Mouse (Mus musculus): ENCODE data around the gene Marco.

The Marco gene

DNA sequence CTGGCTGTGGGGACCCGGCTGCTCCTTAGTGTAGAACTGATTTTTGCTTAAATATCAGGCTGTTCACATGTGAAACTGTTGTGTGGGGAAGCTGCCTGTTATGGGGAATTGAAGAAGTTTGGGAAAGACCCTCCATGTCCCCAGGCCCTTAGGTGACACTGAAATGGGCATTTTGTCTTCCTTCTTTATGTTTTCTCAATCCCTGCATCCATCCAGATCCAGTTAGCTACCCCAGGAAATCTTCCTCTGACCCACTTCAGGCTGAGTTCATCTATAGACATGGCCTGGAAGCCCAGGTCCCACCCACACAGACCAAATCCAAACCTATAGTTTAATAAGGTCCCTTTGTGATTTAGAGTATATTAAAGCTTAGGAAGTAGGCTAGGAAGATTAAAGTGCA is at the start of gene Marco:
Gene Marco, minus strand, starts transcription at position 101 of the 400 bp plus-strand sequence.
- DNase-seq: no peak

DNA sequence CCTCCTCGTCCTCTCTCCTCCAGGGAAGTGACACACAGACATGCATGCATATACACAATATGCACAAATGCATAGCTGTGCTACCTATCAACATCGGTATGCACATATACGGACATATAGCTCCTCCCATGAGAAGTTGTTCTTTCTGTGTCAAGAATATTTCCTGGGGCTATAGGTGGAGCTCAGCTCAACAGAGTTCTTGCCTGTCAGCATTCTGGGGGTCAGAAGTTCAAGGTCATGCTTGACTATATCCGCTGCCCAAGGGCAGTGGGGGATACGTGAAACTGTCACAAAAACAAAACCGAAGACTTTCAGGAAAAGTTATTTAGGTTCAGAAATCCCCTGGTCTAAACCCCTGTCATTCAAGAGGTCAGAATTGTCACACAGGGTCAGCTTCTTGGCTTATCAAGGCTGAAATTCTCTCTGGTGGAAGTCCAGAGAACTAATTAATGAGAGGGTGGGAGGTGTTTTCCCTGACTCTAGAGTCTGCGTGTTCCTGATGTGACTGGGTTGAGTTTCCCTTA is 34.7 kb upstream of the Marco start:
- no peak for DNase-seq

GRCm38 (mm10) chr1:120536998-120537397 is 32.2 kb upstream of the Marco start:
- no peak for DNase-seq

GRCm38 (mm10) chr1:120535919-120536318 is 31.1 kb upstream of the Marco start:
- DNase-seq: no peak

DNA sequence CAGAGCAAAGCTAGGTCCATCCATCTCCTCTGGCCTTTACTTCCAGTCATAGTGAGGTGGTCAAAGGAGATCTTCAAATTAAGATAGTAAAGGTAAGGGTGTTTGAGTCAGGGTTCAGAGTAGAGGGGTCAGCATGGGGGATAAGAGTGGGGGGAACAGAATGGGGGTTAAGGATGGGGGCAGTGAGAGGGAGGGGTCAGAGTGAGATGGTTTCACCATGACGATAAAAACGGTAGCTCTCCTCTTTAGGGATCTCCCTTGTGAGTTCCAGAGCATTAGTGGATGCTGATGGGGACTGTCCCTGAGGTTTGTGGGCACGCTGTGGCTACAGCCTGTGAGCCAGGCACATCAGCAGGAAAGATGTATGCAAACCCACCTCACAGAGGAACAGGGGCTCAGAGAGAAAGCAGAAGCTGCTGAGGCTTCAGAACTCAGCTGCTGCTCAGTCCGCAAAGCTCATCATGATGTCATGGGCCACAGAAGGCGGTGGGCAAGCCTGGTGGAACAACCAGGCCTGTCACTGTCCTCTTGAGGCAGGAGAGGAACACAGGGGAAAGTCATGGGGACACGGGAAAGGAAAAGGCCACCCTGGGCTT is 27.6 kb upstream of the Marco start:
- DNase-seq: no peak

DNA sequence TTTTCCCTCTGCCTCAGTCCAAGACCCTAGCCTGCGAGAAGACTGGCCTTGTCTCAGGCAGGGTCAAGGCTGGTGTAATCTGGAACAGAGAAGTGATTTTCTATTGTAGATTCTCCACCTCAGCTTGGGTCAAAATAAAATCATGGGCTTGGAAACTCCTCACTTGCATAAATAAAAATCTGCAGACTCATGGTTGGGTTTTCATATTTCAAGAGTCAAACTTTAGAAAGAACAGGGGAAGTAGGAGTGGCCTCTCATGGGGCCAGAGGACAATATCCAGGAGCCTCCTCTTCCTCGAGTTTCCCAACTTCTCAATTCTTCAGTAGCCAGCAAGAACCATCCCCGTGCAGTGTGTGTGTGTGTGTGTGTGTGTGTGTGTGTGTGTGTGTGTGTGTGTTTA is 26.9 kb upstream of the Marco start:
- DNase-seq: no peak

- no peak for DNase-seq
Observed at GRCm38 (mm10) chr1:120529881-120530280, 25.1 kb upstream of the Marco start.

GRCm38 (mm10) chr1:120517618-120518017 is 12.8 kb upstream of the Marco start:
- DNase-seq: no peak

- DNase-seq: no peak
Observed at GRCm38 (mm10) chr1:120510311-120510710, 5.5 kb upstream of the Marco start.

DNA sequence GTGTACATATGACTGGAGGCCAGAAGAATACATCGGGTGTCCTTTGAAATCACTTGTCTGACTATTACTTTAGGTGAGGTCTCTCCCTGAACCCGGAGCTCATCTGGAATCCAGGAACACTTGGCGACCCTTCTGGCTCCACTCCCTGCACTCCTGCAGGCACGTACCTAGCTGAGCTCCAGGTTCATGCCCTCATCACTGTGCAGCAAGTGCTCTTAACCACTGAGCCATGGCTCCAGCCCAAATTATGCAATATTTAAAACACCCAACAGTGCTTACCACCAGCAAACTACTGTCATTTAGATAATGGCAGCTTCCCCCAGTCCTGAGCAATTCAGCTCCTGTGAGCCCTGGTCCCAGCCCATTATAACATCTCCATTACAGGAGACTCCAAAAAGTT is 4.2 kb upstream of the Marco start:
- no peak for DNase-seq

GRCm38 (mm10) chr1:120504046-120504710 is 646 bp downstream of the Marco start:
- no peak for DNase-seq

GRCm38 (mm10) chr1:120501496-120501895 is 3.3 kb downstream of the Marco start:
- DNase-seq: no peak

DNA sequence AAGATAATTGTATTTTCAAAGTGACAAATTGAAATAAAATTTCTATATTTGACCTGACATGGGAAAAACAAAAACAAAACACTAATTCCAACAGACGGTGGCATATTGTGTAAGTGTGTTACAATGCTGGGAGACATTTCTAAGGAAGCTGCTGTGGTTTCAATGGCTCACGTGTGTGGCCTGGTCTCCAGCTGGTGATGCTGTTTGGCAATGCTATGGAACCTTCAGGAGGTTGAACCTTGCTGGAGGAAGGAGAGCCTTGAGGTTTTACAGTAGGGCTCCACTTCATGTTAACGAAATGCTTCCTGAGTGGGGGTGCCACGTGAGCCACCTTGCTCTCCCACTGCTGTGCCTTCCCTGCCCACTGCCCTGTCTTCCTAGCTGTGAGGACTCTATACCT is 6.8 kb downstream of the Marco start:
- no peak for DNase-seq

GRCm38 (mm10) chr1:120480937-120481336 is 23.9 kb downstream of the Marco start:
- no peak for DNase-seq

GRCm38 (mm10) chr1:120474825-120475224 is 30.0 kb downstream of the Marco start:
- no peak for DNase-seq

- DNase-seq: peak; percentile 48
Observed at GRCm38 (mm10) chr1:120468891-120469290, 35.9 kb downstream of the Marco start.

DNA sequence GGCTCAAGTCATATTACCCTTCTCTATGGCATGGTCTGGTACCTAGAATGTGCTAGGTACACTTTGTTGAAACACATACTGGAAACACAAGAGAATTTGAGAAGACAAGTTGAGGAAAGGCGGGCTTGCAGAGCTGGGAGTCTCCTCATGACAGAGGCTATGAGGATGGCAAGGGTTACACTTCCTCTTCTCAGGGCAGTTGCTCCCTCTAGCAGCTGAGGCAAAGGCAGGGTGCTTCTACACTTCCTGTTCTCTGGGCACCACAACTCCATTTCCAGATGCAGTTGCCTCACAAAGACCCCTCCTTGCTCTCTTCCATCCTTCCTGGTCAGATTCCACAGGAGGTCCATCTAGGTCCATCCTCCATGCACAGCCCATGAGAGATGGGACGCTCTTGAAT is 37.5 kb downstream of the Marco start:
- no peak for DNase-seq

GRCm38 (mm10) chr1:120466751-120467150 is 38.1 kb downstream of the Marco start:
- no peak for DNase-seq

DNA sequence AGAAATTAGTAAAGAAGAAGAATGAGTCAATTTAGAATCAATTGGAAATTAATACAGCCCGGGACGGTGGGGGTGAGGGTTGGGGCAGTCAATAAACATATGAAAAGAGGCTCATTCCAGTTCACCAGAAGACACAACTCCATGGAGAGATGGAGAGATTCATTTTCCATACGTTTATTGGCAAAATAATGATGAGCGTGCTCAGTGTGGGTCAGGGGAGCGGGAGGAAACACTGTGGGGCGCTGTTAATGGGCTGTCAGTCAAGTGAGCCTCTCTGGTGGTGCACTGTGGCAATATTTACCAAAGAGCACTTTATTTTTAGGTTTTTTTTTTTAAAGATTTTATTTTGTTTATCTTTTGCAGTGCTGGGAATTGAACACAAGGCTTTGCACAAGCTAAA is 45.8 kb downstream of the Marco start:
- no peak for DNase-seq

DNA sequence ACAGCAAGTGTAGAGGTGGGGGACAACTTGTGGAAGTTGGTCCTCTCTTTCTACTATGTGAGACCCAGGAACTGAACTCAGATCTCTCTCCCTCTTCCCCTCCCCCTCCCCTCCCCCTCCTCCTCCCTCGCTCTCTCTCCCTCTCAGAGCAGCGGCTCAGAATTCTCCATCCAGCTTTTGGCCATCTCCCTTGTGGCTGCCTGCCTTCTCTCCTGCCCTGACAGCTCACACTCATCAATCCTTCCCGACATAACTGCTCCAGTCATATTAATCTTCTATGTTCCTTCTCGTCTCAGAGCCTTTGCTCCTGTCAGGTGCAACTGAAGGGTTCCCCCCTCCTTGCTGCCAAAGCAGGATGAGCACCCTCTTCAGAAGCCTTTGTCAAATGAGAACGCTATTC is 46.3 kb downstream of the Marco start:
- DNase-seq: no peak

DNA sequence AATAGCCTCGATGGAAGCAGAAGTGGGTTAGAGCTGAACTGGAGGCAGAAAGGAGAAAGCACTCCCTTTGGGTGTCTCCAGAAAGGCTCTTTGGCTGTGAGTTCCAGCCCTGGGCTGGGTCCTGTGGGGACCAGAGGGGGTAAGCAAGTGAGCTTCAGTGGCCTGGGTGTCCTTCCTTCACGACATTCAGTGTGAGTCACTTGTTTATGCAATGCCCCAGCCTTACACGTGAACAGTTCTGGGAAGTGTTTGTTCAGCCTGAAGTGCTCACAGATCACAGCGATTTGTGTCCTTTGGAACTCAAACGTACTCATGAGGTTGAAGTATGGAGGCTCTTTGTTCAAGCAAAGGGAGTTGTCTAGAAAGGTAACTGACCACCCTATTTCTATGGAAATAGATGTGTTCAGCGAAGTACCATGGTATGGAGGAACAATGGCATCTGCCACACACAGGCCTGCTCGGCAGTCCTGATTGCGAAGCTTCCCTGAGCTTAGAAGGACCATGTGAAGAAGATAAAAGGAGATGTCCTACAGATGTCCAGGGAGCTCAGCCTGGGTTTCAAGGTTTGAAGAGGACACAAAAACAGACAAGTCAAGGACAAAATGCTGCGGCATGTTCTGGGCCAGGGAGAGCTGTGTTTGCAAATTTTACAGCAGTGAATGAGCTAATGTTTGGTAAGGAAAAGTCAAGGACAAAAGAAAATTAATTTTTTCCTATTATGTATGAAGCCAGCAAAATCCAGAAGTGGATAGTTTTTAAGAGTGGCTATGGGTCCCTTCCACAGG is 53.1 kb downstream of the Marco start:
- no peak for DNase-seq

DNA sequence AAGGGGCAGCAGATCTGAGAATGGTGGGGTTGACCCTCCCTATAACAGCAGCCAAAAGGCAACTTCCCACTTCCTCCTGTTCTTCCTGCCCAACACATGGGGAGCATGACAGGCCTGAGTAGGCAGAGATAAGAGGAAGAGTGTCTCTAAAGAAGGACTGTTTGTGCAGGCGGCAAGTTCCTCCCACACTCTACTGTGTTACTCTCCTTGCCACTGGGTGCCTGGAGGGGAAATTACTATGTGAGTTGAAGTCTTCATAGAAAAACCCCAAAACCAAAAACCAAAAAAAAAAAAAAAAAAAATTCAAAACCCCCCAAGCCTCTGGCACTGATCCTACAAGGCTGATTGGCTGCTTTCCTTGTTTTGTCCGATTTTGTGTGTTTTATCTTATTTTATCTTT is 55.2 kb downstream of the Marco start:
- DNase-seq: no peak

GRCm38 (mm10) chr1:120443228-120443639 is 61.6 kb downstream of the Marco start:
- no peak for DNase-seq

DNA sequence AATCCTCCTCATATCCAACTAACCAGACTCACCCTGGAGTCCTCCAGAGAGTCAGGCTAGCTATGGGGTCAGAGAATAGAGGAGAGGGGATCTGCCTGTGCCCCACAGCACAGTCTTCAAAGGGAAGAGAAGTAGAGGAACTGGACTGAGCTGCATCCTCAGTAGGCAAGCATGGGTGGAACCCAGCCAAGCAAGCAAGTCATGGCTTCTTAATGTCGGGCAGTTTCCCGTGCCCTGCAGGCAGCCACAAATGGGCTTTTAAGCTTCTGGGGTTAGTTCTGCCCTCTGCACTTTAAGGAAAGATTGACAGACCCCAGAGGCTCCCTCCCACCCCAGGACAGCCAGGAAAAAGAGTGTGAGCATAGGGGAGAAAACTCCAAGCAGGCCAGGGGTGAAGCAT is 63.2 kb downstream of the Marco start:
- DNase-seq: no peak
